ENCODE assay signal across 28 mouse cellular contexts in genomic region chr17:71071958-71072357, GRCm38 (mm10).
"Had no signal": no experiment of that assay in that cellular context is flagged by ENCODE, and none has a peak within 500 bp of the region (broad histone marks: within the 10 kb centered on the region; RNA-seq: fewer than 3 reads in every experiment).

No protein-coding gene starts in this region.

- H3K36me3 ChIP-seq: embryonic facial prominence, embryonic 10.5 days; embryonic facial prominence, embryonic 12.5 days; embryonic facial prominence, embryonic 13.5 days; embryonic facial prominence, embryonic 15.5 days; forebrain, embryonic 10.5 days; forebrain, embryonic 12.5 days; forebrain, embryonic 15.5 days had no signal

- ATAC-seq: forebrain, embryonic 13.5 days; forebrain, embryonic 14.5 days; forebrain, embryonic 15.5 days; forebrain, embryonic 16.5 days; forebrain, postnatal 0 days had no signal

- DNase-seq: cerebellum, adult 2 months; cerebellum, adult 8-10 months; cerebellum, adult 9-10 months; cerebellum, adult 9-11 months; cerebellum, postnatal 10 days; cerebellum, postnatal 14 days; cerebellum, postnatal 25 days; cerebellum, postnatal 36 days; embryo, embryonic 11 days; forebrain, postnatal 0 days; gastrocnemius, adult 2 months; gastrocnemius, postnatal 10 days; gastrocnemius, postnatal 14 days; gastrocnemius, postnatal 25 days; gastrocnemius, postnatal 36 days; heart, adult 18-20 months; heart, adult 2 months had no signal

- H3K4me3 ChIP-seq: embryonic facial prominence, embryonic 10.5 days; embryonic facial prominence, embryonic 12.5 days; embryonic facial prominence, embryonic 13.5 days; embryonic facial prominence, embryonic 15.5 days; erythroblast, embryonic 14.5 days; forebrain, embryonic 10.5 days; forebrain, embryonic 12.5 days; forebrain, embryonic 13.5 days; forebrain, embryonic 15.5 days; gastrocnemius, adult 2 months; heart, adult 2 months had no signal

- H3K27ac ChIP-seq: embryonic facial prominence, embryonic 10.5 days; embryonic facial prominence, embryonic 12.5 days; embryonic facial prominence, embryonic 13.5 days; embryonic facial prominence, embryonic 15.5 days; forebrain, embryonic 10.5 days; forebrain, embryonic 12.5 days; forebrain, embryonic 13.5 days; forebrain, embryonic 15.5 days; gastrocnemius, adult 2 months; heart, adult 2 months had no signal

- H3K9me3 ChIP-seq: embryonic facial prominence, embryonic 10.5 days; embryonic facial prominence, embryonic 12.5 days; embryonic facial prominence, embryonic 13.5 days; embryonic facial prominence, embryonic 15.5 days; forebrain, embryonic 10.5 days; forebrain, embryonic 12.5 days; forebrain, embryonic 13.5 days; forebrain, embryonic 15.5 days had no signal

- H3K4me2 ChIP-seq: embryonic facial prominence, embryonic 12.5 days; embryonic facial prominence, embryonic 13.5 days; embryonic facial prominence, embryonic 15.5 days; forebrain, embryonic 12.5 days; forebrain, embryonic 13.5 days; forebrain, embryonic 15.5 days had no signal

- H3K9ac ChIP-seq: embryonic facial prominence, embryonic 12.5 days; embryonic facial prominence, embryonic 13.5 days; embryonic facial prominence, embryonic 15.5 days; forebrain, embryonic 12.5 days; forebrain, embryonic 13.5 days; forebrain, embryonic 15.5 days; forebrain, postnatal 0 days had no signal

- H3K4me1 ChIP-seq: embryonic facial prominence, embryonic 10.5 days; embryonic facial prominence, embryonic 12.5 days; embryonic facial prominence, embryonic 13.5 days; embryonic facial prominence, embryonic 15.5 days; forebrain, embryonic 10.5 days; forebrain, embryonic 12.5 days; forebrain, embryonic 13.5 days; forebrain, embryonic 15.5 days had no signal

- H3K27me3 ChIP-seq: embryonic facial prominence, embryonic 12.5 days; embryonic facial prominence, embryonic 13.5 days; embryonic facial prominence, embryonic 15.5 days; forebrain, embryonic 12.5 days; forebrain, embryonic 13.5 days; forebrain, embryonic 15.5 days had no signal
